Mouse (Mus musculus): ENCODE data around the gene Lingo2. TPM values are rescaled to one million over a fixed set of nuclear protein-coding genes. Genes with fewer than 3 reads are reported as not detected.
"Not testable (repeated sequence)": the region's sequence is repeated elsewhere in the genome, so short reads cannot be mapped to it uniquely, and the experiment has no call there.

The Lingo2 gene
- total and polyA plus RNA-seq, 2 experiments = not detected

DNA sequence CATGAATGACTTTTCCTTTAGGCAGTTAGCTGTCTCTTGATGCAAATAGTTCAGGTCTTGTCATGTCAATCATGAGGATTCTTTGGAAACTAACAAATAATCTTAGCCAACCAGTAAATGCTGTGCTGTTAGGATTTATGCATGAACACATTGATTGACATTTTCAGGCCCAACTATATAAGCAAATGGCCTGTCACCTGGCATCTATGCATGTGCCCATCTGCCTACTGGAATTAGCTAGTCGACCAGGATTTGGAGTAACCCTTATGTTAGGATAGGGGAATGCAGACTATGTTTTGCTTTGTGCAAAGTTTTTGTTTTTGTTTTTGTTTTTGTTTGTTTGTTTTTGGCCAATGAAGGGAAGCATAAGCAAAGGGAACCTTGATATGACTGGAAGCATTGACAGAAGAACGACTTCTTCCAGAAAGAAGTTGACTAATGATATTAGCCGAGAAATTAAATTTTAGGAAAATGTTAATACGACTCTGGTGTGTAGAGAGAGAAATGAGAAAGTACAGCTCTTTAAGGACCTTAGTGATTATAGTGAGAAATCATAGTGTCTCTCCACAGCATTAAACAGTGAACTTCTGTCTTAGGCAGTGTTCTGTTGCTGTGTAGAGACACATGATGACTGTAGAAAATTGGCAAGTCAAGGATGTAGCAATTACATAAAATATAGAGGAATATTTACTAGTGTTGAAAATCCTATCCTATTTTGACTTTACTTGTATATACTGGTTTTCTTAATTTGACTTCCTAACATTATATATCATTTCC is 1257.0 kb downstream of the Lingo2 start:
- TF ChIP-seq CTCF (IDR thresholded peaks at IDR 0.05; ENCODE audit: low read depth, low read length) (no peak), POLR2A (IDR thresholded peaks at IDR 0.05; ENCODE audit: extremely low read depth, insufficient read depth, low read length) (no peak)
- Histone ChIP-seq H3K36me3 (ENCODE audit: control insufficient read depth, insufficient read depth, low read length) (no peaks in the 10 kb centered on the region), H3K4me3 (ENCODE audit: insufficient read depth, low read depth, low read length) (no peak overlapping the region), H3K9ac (ENCODE audit: low read depth, low read length) (no peak overlapping the region), H3K79me2 (ENCODE audit: control insufficient read depth, insufficient read depth, low read length) (no peaks in the 10 kb centered on the region), H3K4me1 (ENCODE audit: control insufficient read depth, insufficient read depth, low read length) (no peaks in the 10 kb centered on the region), H3K27ac (replicated peaks; ENCODE audit: insufficient read depth, low read depth, low read length) (no peak overlapping the region), H3K27me3 (ENCODE audit: control insufficient read depth, insufficient read depth, low read length) (no peaks in the 10 kb centered on the region; the same call in 1 of the 2 replicates)
- WGBS = 77% methylated on average over 4 of the region's 4 CpGs
- DNase-seq (ENCODE audit: extremely low read depth, low read depth, low spot score) = no peak

DNA sequence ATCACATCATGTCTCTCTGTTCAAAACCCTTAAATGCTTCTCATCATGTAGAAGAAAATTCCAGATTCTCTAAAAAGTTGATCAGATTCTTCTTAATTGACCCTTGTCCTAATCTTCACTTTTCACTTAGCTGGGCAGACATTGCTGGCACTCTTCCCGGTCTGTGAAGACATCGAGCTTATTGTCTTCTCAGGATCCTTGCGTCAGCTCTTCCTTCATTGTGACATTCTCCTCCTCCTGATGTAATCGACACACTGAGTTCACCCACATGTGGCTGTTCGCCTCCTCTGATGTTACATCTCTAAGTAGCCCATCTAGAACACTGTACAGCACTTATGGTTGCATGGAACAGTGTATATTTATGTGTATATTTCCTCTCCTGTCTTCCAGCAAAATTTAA is 1261.0 kb downstream of the Lingo2 start:
- WGBS = 79% methylated on average over 5 of the region's 5 CpGs
- Histone ChIP-seq H3K4me1 (ENCODE audit: control insufficient read depth, insufficient read depth, low read length) (no peaks in the 10 kb centered on the region), H3K36me3 (ENCODE audit: control insufficient read depth, insufficient read depth, low read length) (no peaks in the 10 kb centered on the region), H3K27ac (replicated peaks; ENCODE audit: insufficient read depth, low read depth, low read length) (no peak overlapping the region), H3K9ac (ENCODE audit: low read depth, low read length) (no peak overlapping the region), H3K27me3 (ENCODE audit: control insufficient read depth, insufficient read depth, low read length) (no peaks in the 10 kb centered on the region), H3K79me2 (ENCODE audit: control insufficient read depth, insufficient read depth, low read length) (no peaks in the 10 kb centered on the region), H3K4me3 (ENCODE audit: insufficient read depth, low read depth, low read length) (no peak overlapping the region)
- no peak for TF ChIP-seq POLR2A (IDR thresholded peaks at IDR 0.05; ENCODE audit: extremely low read depth, insufficient read depth, low read length)
- no peak for TF ChIP-seq CTCF (IDR thresholded peaks at IDR 0.05; ENCODE audit: low read depth, low read length)
- DNase-seq (ENCODE audit: extremely low read depth, low read depth, low spot score) = no peak

DNA sequence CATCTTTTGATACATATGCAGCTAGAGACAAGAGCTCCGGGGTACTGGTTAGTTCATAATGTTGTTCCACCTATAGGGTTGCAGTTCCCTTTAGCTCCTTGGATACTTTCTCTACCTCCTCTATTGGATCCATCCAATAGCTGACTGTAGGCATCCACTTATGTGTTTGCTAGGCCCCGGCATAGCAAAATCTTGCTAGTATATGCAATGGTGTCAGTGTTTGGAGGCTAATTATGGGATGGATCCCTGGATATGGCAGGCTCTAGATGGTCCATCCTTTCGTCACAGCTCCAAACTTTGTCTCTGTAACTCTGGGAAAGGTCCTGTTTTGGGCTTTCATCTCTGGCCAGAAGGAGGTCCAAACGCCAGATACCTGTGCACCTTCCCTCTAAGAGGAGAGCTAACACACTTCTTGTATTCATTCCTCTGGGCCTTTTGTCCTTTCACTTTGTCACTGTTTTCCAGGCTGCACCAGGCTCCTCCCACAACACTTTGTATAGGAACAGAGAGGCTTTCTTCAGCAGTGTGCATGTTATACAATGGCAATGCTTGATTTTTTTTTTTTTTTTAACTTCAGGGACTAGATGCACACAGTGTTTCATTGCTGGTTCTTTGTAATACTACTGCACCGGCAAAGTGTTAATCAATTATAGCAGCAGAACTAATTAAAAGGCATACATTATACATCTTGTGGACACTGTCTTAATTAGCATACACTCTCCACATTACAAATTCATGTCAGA is 1262.9 kb downstream of the Lingo2 start:
- H3K27me3 ChIP-seq (ENCODE audit: control insufficient read depth, insufficient read depth, low read length); H3K36me3 ChIP-seq (ENCODE audit: control insufficient read depth, insufficient read depth, low read length); H3K4me3 ChIP-seq (ENCODE audit: insufficient read depth, low read depth, low read length); DNase-seq (ENCODE audit: extremely low read depth, low read depth, low spot score); H3K4me1 ChIP-seq (ENCODE audit: control insufficient read depth, insufficient read depth, low read length); H3K9ac ChIP-seq (ENCODE audit: low read depth, low read length); H3K27ac ChIP-seq (replicated peaks; ENCODE audit: insufficient read depth, low read depth, low read length); H3K79me2 ChIP-seq (ENCODE audit: control insufficient read depth, insufficient read depth, low read length): not testable (repeated sequence)
- WGBS = 83% methylated on average over 5 of the region's 5 CpGs

All from liver, adult 2 months (tissue).